Mouse (Mus musculus) layer of hippocampus, adult 9-11 months (tissue): ENCODE measurements around the gene Gm20837.
"Not testable (repeated sequence)": the region's sequence is repeated elsewhere in the genome, so short reads cannot be mapped to it uniquely, and the experiment has no call there.

ENCODE experiments used
- DNase-seq: peaks from one replicate; pipeline ENCODE4 v3.0.0; 2022

Gm20837 gene

DNA sequence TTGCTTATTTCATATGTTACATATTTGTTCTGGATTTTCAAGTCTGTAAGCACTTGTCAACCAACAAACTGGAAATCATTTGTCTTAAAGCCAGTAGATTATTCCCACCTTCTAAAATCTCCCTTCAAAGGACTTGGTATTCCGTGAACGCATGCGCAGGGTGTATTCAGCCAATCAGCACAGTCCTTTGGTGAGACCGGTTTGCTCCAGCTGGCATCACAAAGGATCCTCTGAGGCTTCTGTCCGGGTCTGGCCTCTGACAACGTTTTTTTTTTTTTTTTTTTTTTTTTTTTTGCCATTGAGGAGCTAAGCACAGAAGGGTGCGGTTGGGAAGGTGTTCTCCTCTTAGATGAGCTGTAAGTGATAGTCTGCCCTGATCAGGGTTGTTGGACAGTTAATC is at the start of gene Gm20837:
Gene Gm20837 (plus strand): TSS at position 301 of the 400 bp plus-strand sequence.
- DNase-seq, result not testable (repeated sequence)
